Mouse (Mus musculus): ENCODE measurements at regions not wholly inside any gene's neighbourhood (a gene's known extent, or its start where the extent isn't known, plus 50 kb on each side); places are given as distances from the start of the nearest gene placed in this dataset.

- TF ChIP-seq CTCF (IDR thresholded peaks at IDR 0.05; ENCODE audit: borderline replicate concordance, control insufficient read depth, extremely low read depth, insufficient read depth, low read length, poor library complexity): no peak
- TF ChIP-seq POLR2A (IDR thresholded peaks at IDR 0.05; ENCODE audit: control insufficient read depth, extremely low read depth, insufficient read depth, low read length, poor library complexity): no peak
Measured at GRCm38 (mm10) chr3:149280807-149281789, 290.7 kb upstream of the Adgrl2 start.

All from thymus, adult 2 months (tissue).